Mouse (Mus musculus) ES-CJ7 (cell line): ENCODE measurements at regions not wholly inside any gene's neighbourhood (a gene's known extent, or its start where the extent isn't known, plus 50 kb on each side); places are given as distances from the start of the nearest gene placed in this dataset.
"Not testable (repeated sequence)": the region's sequence is repeated elsewhere in the genome, so short reads cannot be mapped to it uniquely, and the experiment has no call there.

ENCODE experiments used
- DNase-seq: peaks from one replicate; pipeline ENCODE4 v3.0.0; 2011; ENCODE audit warnings: low read depth, low spot score

- peak; percentile 80 for DNase-seq
Measured at GRCm38 (mm10) chr11:22573166-22573565, 61.3 kb downstream of the Tmem17 start.

- DNase-seq: no peak
Measured at GRCm38 (mm10) chr11:22573802-22574201, 61.9 kb downstream of the Tmem17 start.

GRCm38 (mm10) chr11:22574506-22574905 lies 62.6 kb downstream of the Tmem17 start:
- no peak for DNase-seq

GRCm38 (mm10) chr11:22584100-22584487 lies 72.2 kb downstream of the Tmem17 start:
- no peak for DNase-seq

GRCm38 (mm10) chr11:22584488-22585158 lies 72.7 kb downstream of the Tmem17 start:
- no peak for DNase-seq

GRCm38 (mm10) chr11:22587691-22588241 lies 75.9 kb downstream of the Tmem17 start:
- DNase-seq: no peak

GRCm38 (mm10) chr11:22588546-22588945 lies 76.7 kb downstream of the Tmem17 start:
- no peak for DNase-seq

- DNase-seq: no peak
Measured at GRCm38 (mm10) chr11:22589901-22590300, 78.0 kb downstream of the Tmem17 start.

GRCm38 (mm10) chr11:22591050-22591449 lies 79.2 kb downstream of the Tmem17 start:
- DNase-seq: not testable (repeated sequence)

- peak; percentile 23 for DNase-seq
Measured at GRCm38 (mm10) chr11:22592706-22593105, 80.8 kb downstream of the Tmem17 start.

GRCm38 (mm10) chr11:22596076-22596804 lies 84.4 kb downstream of the Tmem17 start:
- peak; percentile 54 for DNase-seq

GRCm38 (mm10) chr11:22596805-22597149 lies 84.9 kb downstream of the Tmem17 start:
- no peak for DNase-seq

GRCm38 (mm10) chr11:22600370-22600769 lies 88.5 kb downstream of the Tmem17 start:
- DNase-seq: peak; percentile 93

- DNase-seq: peak; percentile 89
Measured at GRCm38 (mm10) chr11:22601977-22602376, 90.1 kb downstream of the Tmem17 start.

GRCm38 (mm10) chr11:22602610-22603009 lies 90.7 kb downstream of the Tmem17 start:
- peak; percentile 40 for DNase-seq

- peak; percentile 81 for DNase-seq
Measured at GRCm38 (mm10) chr11:22603397-22603796, 91.5 kb downstream of the Tmem17 start.

GRCm38 (mm10) chr11:22606380-22606779 lies 94.5 kb downstream of the Tmem17 start:
- peak; percentile 42 for DNase-seq

GRCm38 (mm10) chr11:22607645-22608044 lies 95.8 kb downstream of the Tmem17 start:
- DNase-seq: peak; percentile 98

- DNase-seq: no peak
Measured at GRCm38 (mm10) chr11:22608945-22609344, 97.1 kb downstream of the Tmem17 start.

- DNase-seq: peak; percentile 89
Measured at GRCm38 (mm10) chr11:22610433-22611101, 98.7 kb downstream of the Tmem17 start.

- no peak for DNase-seq
Measured at GRCm38 (mm10) chr11:22611102-22611869, 99.4 kb downstream of the Tmem17 start.

GRCm38 (mm10) chr11:22613500-22613899 lies 101.6 kb downstream of the Tmem17 start:
- DNase-seq: peak; percentile 82
